19 mouse cellular contexts compared by ENCODE assay signal in genomic region chr5:28903805-28904320, GRCm38 (mm10).
DNase-seq lines count a peak whose midpoint lies in the region; ATAC-seq and TF ChIP-seq lines count a peak whose summit lies in the region.
"Had no signal": no experiment of that assay in that cellular context is flagged by ENCODE, and none has a peak within 500 bp of the region (broad histone marks: within the 10 kb centered on the region; RNA-seq: fewer than 3 reads in every experiment).

No protein-coding gene starts in this region.

- ATAC-seq in lung, embryonic 14.5 days (ENCODE audit: insufficient read depth), result peak; percentile 44; the same call in 1 of the 2 replicates
- no peak for ATAC-seq in embryonic facial prominence, embryonic 11.5 days (replicated peaks; ENCODE audit: insufficient number of reproducible peaks, low FRiP score, low TSS enrichment, low read depth)
- ATAC-seq: inflammation-experienced regulatory T-cells, adult 6 months had no signal

- H3K4me1 ChIP-seq in lung, embryonic 14.5 days (ENCODE audit: insufficient read depth), result no peaks in the 10 kb centered on the region
- H3K4me1 ChIP-seq in embryonic facial prominence, embryonic 11.5 days (ENCODE audit: control insufficient read depth, insufficient read depth, low read length), result no peaks in the 10 kb centered on the region
- H3K4me1 ChIP-seq: liver, embryonic 13.5 days; megakaryocyte, embryonic 14.5 days; neural tube, embryonic 12.5 days had no signal

- no peaks in the 10 kb centered on the region for H3K27me3 ChIP-seq in lung, embryonic 14.5 days (ENCODE audit: insufficient read depth, low read length)
- H3K27me3 ChIP-seq in embryonic facial prominence, embryonic 11.5 days (ENCODE audit: control insufficient read depth, insufficient read depth, low read length), result no peaks in the 10 kb centered on the region
- H3K27me3 ChIP-seq: liver, embryonic 13.5 days; megakaryocyte, embryonic 14.5 days; neural tube, embryonic 12.5 days had no signal

- H3K9ac ChIP-seq in lung, embryonic 14.5 days, result no peak overlapping the region
- H3K9ac ChIP-seq in embryonic facial prominence, embryonic 11.5 days (replicated peaks; ENCODE audit: low read length), result no peak overlapping the region
- H3K9ac ChIP-seq: hindbrain, embryonic 14.5 days; liver, embryonic 13.5 days; neural tube, embryonic 12.5 days had no signal

- no peaks in the 10 kb centered on the region for H3K9me3 ChIP-seq in lung, embryonic 14.5 days (ENCODE audit: low read depth, low read length)
- no peaks in the 10 kb centered on the region for H3K9me3 ChIP-seq in embryonic facial prominence, embryonic 11.5 days (replicated peaks; ENCODE audit: control insufficient read depth, low read length)
- H3K9me3 ChIP-seq: liver, embryonic 13.5 days; neural tube, embryonic 12.5 days had no signal

- H3K4me2 ChIP-seq in lung, embryonic 14.5 days, result no peak overlapping the region
- H3K4me2 ChIP-seq in embryonic facial prominence, embryonic 11.5 days (ENCODE audit: low read depth, low read length), result no peak overlapping the region
- H3K4me2 ChIP-seq: hindbrain, embryonic 14.5 days; liver, embryonic 13.5 days; neural tube, embryonic 12.5 days had no signal

- no peaks in the 10 kb centered on the region for H3K36me3 ChIP-seq in lung, embryonic 14.5 days (ENCODE audit: insufficient read depth)
- no peaks in the 10 kb centered on the region for H3K36me3 ChIP-seq in embryonic facial prominence, embryonic 11.5 days (replicated peaks; ENCODE audit: control insufficient read depth, insufficient read depth, low read depth, low read length)
- H3K36me3 ChIP-seq: liver, embryonic 13.5 days; neural tube, embryonic 12.5 days had no signal

- WGBS in lung, embryonic 14.5 days, result 32% methylated on average over 3 of the region's 3 CpGs
- 17% methylated on average over 3 of the region's 3 CpGs for WGBS in embryonic facial prominence, embryonic 11.5 days

- TF ChIP-seq CTCF in lung, embryonic 14.5 days (IDR thresholded peaks at IDR 0.05; ENCODE audit: low read depth), result no peak
- no peak for TF ChIP-seq CTCF in brain, embryonic 14.5 days (IDR thresholded peaks at IDR 0.05; ENCODE audit: borderline replicate concordance, extremely low read depth, insufficient read depth, insufficient read length)

- H3K27ac ChIP-seq in lung, embryonic 14.5 days (ENCODE audit: low read depth), result no peak overlapping the region
- H3K27ac ChIP-seq in embryonic facial prominence, embryonic 11.5 days (replicated peaks; ENCODE audit: low read depth, low read length), result no peak overlapping the region
- H3K27ac ChIP-seq: hindbrain, embryonic 14.5 days; liver, embryonic 13.5 days; neural tube, embryonic 12.5 days had no signal

- no peak for TF ChIP-seq POLR2A in brain, embryonic 14.5 days (IDR thresholded peaks at IDR 0.05; ENCODE audit: borderline replicate concordance, extremely low read depth, insufficient read depth, insufficient read length, poor library complexity, severe bottlenecking)

- DNase-seq in lung, embryonic 14.5 days, result no peak
- DNase-seq in lung, postnatal 4 days, result no peak
- peak; percentile 1 for DNase-seq in R1 (ENCODE audit: low read depth, low spot score)
- peak; percentile 41 for DNase-seq in brain, embryonic 14.5 days (ENCODE audit: low read depth)
- peak; percentile 44 for DNase-seq in embryonic facial prominence, embryonic 11.5 days (ENCODE audit: low spot score)
- no peak for DNase-seq in gastrocnemius, adult 8-10 months (ENCODE audit: low spot score in 2 of 2)
- no peak for DNase-seq in cerebellum, postnatal 25 days
- DNase-seq: cerebellum, adult 9-10 months; gastrocnemius, postnatal 14 days; heart, adult 18-20 months; kidney, adult 18-20 months; kidney, postnatal 4 days; liver, embryonic 13.5 days; lung, adult 2 months; thymus, postnatal 36 days had no signal

- H3K4me3 ChIP-seq in lung, embryonic 14.5 days (ENCODE audit: low read depth, low read length), result no peak overlapping the region
- H3K4me3 ChIP-seq in embryonic facial prominence, embryonic 11.5 days (ENCODE audit: low read depth, low read length), result no peak overlapping the region
- H3K4me3 ChIP-seq: liver, embryonic 13.5 days; megakaryocyte, embryonic 14.5 days; neural tube, embryonic 12.5 days had no signal

Comparison
In these comparisons a context has a peak if more than half of its experiments do, and no peak if none do; other contexts are left out.
1. DNase-seq: peak in R1 (single experiment), brain, embryonic 14.5 days (single experiment) and embryonic facial prominence, embryonic 11.5 days (single experiment); none in lung, embryonic 14.5 days (single experiment), lung, postnatal 4 days (0 of 2), gastrocnemius, adult 8-10 months (0 of 2) and cerebellum, postnatal 25 days (0 of 2).